Mouse (Mus musculus): ENCODE data around the gene Gm38392. TPM values are rescaled to one million over a fixed set of nuclear protein-coding genes. Genes with fewer than 3 reads are reported as not detected.

Gene Gm38392
- total RNA-seq, 4 experiments from 2014 or later = 0.72 to 2.2 (median 0.81) TPM

GRCm38 (mm10) chr3:88237161-88237555 is 49.9 kb downstream of the Gm38392 start:
- no peak for DNase-seq (ENCODE audit: low spot score in 2 of 2)

DNA sequence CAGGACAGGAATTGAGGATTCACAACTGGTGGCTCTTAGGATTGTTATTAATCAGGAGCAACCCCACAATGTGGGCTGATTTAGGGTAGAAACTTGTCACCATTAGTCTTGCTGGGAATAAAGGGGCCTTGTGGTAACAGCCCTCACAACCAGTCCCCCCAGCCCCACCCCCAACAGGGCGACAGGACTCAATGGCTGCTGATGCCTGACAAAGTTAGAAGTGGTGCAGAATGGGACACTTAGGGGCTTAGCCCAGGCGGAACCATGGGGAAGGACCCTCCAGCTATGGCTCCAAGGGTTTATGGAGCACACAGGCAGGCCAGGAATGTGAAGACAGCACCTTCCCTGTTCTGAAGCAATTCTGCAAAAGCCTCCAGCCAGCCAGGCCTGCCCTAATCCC is 51.4 kb downstream of the Gm38392 start:
- no peak for DNase-seq (ENCODE audit: low spot score in 2 of 2)

DNA sequence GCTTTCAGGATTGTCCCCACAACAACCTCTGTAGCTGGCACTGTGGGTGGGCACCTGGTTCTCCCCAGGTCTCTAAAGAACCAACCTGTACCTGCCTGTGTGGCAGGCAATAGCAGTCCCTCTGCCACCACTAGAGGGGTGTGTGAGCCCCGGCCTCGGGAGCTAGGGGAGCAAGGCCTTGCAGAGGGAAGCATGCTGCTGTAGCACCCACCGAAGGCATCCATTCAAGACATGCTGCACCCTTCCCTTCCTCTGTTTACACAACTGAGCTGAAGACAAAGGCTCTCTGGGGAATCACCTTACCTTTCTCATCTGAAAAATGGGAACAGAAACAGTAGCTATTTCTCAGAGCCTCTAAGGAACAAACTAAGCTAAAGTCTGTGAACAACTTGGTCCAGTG is 51.8 kb downstream of the Gm38392 start:
- no peak for DNase-seq (ENCODE audit: low spot score in 2 of 2)

DNA sequence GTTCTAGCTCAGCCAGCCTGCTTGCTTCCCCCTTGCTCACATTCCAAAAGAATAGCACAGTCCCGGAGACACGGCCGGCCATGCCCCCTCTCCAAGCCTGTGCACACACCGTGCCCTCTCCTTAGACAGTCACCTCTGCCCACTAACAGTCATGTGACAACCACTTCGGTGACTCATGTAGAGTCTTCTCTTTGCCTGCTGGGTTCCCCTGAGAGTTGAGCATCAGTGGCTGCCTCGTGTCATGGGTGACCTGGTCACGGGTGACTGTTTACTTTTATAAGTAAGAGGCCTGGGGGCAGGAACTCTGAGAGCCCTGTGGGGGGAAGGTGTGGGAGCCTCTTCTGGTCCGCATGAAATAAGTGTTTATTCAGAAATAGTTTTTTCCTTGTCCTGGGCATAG is 53.0 kb downstream of the Gm38392 start:
- no peak for DNase-seq (ENCODE audit: low spot score in 2 of 2)

GRCm38 (mm10) chr3:88232851-88233649 is 54.0 kb downstream of the Gm38392 start:
- DNase-seq (ENCODE audit: low spot score in 2 of 2) = no peak

DNA sequence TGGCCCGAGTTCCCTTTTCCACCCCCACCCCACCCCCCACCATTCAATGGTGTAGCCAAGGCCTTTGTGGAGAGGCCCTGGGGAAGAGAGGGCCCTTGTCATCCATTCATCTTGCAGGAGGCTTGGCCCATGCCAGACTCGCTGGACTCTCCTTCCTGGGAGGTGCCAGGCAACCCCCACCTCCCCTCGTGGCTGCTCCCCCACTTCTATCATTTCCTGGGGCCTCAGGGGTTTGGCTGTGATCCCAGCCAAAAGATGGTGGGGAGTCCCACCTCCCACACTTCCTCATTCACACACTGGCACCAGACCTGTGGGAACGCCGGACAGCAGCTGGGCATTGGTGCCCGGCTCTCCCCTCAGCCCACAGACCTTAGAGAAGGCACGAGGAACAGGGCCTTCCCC is 54.7 kb downstream of the Gm38392 start:
- no peak for DNase-seq (ENCODE audit: low spot score in 2 of 2)

- no peak for DNase-seq (ENCODE audit: low spot score in 2 of 2)
Observed at GRCm38 (mm10) chr3:88231061-88231641, 55.9 kb downstream of the Gm38392 start.

DNA sequence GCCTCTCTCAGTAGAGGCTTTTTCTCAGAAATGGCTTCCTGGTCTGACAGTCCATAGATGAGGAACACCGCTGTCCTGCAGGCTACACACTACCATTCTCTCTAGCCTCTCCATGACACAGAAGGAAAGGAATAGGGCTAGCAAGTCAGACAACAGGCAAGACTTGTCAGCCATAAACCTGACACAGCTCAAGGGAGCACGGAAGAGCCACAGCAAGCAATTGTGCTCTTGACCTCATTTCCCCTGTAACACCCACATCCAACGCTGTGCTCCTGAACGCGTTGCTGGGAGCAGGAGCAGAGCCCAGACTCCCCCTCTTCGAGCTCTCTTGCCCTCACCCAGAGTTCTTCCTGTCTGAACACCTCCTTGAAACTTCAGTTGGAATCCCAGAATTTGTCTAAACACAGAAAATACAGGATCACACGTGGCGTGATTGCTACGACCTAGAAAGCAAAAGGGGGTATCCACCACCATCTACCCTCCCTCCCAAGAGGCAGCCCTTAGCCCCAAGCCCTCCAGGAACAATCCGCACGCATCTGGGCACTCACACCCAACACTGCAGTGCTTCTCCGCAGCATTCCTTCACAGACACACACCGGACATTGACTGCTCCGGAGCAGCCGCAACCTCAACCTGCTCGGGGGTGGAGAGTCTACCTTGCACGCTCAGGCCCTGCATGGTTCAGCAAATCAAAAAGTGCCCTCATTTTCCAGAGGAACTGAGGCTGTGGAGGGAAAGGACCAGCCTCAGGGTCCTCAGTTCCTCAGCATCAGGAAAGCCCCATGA is 56.6 kb downstream of the Gm38392 start:
- no peak for DNase-seq (ENCODE audit: low spot score in 2 of 2)

- DNase-seq (ENCODE audit: low spot score in 2 of 2) = no peak
Observed at GRCm38 (mm10) chr3:88229526-88229925, 57.5 kb downstream of the Gm38392 start.

DNA sequence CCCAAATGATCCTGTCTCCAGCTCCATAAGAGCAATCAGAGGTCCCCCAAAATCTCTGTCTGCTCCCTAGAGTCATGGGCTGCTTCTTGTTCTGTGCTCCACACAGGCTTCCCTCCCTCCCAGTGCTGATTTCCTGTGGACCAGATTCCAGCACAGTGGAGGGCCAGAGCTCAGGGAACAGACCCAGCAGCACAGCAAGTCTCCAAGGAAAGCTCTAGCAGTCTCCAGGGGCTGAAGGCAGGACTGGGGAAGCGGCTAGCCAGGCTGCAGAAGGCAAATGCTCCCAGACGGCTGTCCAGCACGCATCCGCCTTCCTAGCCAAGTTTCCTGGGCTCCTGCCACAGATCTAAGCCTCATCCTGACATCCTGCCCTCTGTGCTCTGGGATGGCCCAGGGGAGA is 58.1 kb downstream of the Gm38392 start:
- DNase-seq (ENCODE audit: low spot score in 2 of 2) = no peak

GRCm38 (mm10) chr3:88227976-88228375 is 59.0 kb downstream of the Gm38392 start:
- DNase-seq (ENCODE audit: low spot score in 2 of 2) = no peak

- no peak for DNase-seq (ENCODE audit: low spot score in 2 of 2)
Observed at GRCm38 (mm10) chr3:88227260-88227659, 59.8 kb downstream of the Gm38392 start.

DNA sequence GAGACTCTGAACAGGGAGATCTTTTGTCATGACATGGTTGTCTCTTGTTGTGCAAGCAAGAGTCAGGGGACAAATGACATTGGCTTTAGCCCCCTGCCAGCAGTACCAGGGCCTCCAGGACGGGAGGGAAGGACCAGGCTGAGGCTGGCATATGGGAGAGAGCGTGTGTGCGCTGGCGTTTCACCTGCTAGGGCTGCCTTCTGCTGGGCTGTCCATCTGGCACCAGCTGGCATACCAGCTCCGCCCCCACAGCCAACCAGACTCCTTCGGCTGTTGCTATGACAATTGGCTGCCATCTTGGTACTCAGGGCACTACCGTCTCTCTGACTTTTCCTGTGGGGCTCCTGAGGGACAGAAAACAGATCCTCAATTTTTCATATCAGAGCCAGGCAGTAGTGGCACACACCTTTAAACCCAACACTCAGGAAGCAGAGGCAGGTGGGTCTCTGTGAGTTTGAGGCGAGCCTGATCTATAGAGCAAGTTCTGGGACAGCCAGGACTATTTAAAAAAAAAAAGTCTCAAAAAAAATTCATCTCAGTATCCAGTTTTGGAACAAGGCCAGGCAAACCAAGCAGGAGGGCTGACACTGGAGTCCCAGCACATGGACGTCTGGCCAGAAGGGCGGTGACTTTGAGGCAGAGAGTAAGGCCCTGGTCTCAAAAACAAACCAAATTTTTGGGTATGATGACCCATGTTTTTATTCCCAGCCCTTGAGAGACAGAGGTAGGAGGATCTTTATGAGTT is 60.7 kb downstream of the Gm38392 start:
- DNase-seq (ENCODE audit: low spot score in 2 of 2) = no peak

DNA sequence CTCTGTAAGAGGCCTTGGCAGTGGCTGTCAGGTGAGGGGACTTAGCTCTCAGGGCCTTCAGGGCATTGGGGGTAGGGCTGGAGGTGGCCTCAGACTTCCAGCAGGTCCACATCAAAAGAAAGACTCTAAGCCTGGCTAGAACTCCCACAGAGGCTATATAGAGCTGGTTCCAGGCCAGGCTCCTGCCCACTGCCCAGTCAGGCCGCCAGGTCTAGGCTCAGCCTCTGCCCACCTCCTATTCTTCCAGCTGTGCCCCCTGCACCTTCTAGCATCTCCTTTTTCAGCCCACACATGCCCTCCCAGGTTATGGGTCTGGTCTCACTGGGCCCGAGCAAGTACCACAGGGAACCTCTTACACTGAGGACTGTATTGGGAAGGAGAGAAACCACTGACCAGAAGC is 62.1 kb downstream of the Gm38392 start:
- DNase-seq (ENCODE audit: low spot score in 2 of 2) = no peak

DNA sequence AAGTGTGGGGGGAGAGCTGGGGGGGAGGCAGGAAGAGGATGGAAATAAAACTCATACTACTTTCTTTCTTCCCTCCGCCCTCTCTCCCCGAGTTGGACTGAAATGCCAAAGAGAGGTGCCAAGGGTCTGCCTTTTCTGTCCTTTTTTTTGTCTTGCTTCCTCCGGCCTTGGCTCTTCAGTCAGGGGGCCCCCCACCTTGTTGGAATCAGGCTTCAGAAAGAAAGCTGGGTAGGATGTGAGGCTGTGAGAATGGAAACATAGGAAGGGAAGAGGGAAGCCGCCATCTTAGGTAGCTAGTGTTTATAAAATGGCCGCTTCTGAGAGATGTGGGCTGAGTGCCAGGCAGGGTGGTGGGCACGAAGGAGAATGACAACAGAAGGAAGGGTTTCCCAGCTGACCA is 64.6 kb downstream of the Gm38392 start:
- no peak for DNase-seq (ENCODE audit: low spot score in 2 of 2)

- DNase-seq (ENCODE audit: low spot score in 2 of 2) = no peak
Observed at GRCm38 (mm10) chr3:88221519-88222390, 65.3 kb downstream of the Gm38392 start.

- DNase-seq (ENCODE audit: low spot score in 2 of 2) = peak in 1 of 2 experiments; percentile 22
Observed at GRCm38 (mm10) chr3:88220842-88221241, 66.2 kb downstream of the Gm38392 start.

- DNase-seq (ENCODE audit: low spot score in 2 of 2) = no peak
Observed at GRCm38 (mm10) chr3:88219940-88220339, 67.1 kb downstream of the Gm38392 start.

GRCm38 (mm10) chr3:88217679-88218078 is 69.3 kb downstream of the Gm38392 start:
- DNase-seq (ENCODE audit: low spot score in 2 of 2) = no peak

DNA sequence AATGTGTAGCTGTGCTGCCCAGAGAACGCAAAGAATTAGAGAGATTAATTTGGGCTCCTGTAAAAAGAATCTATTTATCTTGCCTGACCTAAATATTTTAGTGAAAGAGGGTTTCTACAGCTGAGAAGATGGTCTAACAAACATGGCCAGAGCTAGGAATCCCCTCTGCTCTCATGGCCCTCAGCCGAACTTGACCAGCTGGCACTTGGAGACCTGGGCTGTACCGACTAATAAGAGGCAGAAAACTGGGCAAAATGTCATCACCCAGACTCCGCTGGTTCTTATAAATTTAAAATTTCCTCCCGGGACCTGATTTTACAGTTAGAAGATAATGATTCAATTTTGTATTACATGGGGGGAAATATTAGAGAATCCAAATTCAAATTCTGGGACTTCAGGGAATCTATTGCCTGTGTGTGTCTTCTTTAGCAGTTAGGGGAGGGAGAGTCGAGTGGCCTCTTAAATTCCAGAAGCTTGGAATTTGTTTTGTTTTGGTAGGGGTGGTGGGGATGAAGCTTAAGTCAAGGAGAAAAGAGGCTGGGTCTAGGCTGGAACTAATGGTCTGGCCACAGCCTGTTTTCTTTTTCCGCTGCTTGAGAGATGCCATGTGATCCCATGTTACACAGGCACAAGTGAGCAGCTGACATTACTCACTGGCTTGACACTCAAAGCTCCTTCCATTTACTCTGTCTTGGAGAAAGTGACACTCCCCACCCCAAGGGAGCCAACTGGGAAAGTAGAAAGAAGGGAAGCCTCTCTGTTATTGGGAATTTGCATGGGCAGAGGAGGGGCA is 70.3 kb downstream of the Gm38392 start:
- DNase-seq (ENCODE audit: low spot score in 2 of 2) = no peak

Data from gastrocnemius, adult 8-10 months (tissue).